Mouse (Mus musculus) right cerebral cortex, adult 18-20 months (tissue): ENCODE results near the gene Gm4214.
"Not testable (repeated sequence)": the region's sequence is repeated elsewhere in the genome, so short reads cannot be mapped to it uniquely, and the experiment has no call there.

Source experiments
- DNase-seq: peaks from one replicate; pipeline ENCODE4 v3.0.0; 2022; ENCODE audit warnings: mixed read lengths

Gm4214 gene

GRCm38 (mm10) chr7:22984573-22984972, at the start of gene Gm4214:
TSS of gene Gm4214 (minus strand) at chr7:22984673.
- not testable (repeated sequence) for DNase-seq

- DNase-seq: not testable (repeated sequence)
Observed at GRCm38 (mm10) chr7:23019823-23020222, 35.4 kb upstream of the Gm4214 start, which contains the start of gene Gm4216. TSS of gene Gm4216 (minus strand) at chr7:23019923.
